Mouse (Mus musculus): ENCODE measurements around the gene Sap30l. TPM values are rescaled to one million over a fixed set of nuclear protein-coding genes. Genes with fewer than 3 reads are reported as not detected.

Gene Sap30l
- total RNA-seq, 1 experiment = 29.2 TPM

DNA sequence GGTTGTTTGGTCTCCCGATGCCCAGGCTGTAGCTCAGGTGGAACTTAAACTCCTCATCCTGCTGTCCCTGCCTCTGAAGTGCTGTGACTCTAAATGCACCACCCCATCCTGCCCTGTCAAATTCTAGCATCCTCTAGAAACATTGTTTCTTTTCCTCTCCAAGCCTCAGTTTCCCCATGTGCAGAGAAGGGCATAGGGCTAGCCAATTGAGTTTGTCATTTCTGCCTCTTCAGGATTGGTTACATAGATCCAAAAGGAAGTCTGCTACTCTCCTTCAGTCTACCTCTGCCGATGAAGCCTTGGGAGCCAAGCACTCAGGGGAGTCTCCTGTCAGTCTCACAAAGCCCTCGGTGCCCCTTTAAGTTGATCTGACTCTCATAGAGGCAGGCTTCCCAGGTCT lies 34.5 kb downstream of the Sap30l start:
- H3K9me3 ChIP-seq (ENCODE audit: control insufficient read depth, insufficient read depth, low read depth, low read length) = no peaks in the 10 kb centered on the region
- no peak for DNase-seq (ENCODE audit: low read depth, low spot score)
- no peak for TF ChIP-seq MAFK (IDR thresholded peaks at IDR 0.05; ENCODE audit: insufficient read depth, low read depth, low read length)
- TF ChIP-seq ZNF384 (IDR thresholded peaks at IDR 0.05; ENCODE audit: low read depth, low read length) = no peak
- no peak for TF ChIP-seq HCFC1 (IDR thresholded peaks at IDR 0.05; ENCODE audit: borderline replicate concordance, insufficient read depth, low read length)
- no peak for TF ChIP-seq ZC3H11A (IDR thresholded peaks at IDR 0.05; ENCODE audit: borderline replicate concordance, low read depth, low read length)
- TF ChIP-seq CHD2 (IDR thresholded peaks at IDR 0.05; ENCODE audit: low read depth, low read length) = no peak
- H3K4me3 ChIP-seq (ENCODE audit: insufficient read depth in 1 of 2, low read depth in 1 of 2, low read length in 2 of 2, poor library complexity in 1 of 2, severe bottlenecking in 1 of 2) = no peak overlapping the region
- H3K27ac ChIP-seq (ENCODE audit: insufficient read depth, low read depth, low read length, poor library complexity, severe bottlenecking) = no peak overlapping the region
- peaks cover 1 to 7% of the 10 kb centered on the region in 2 experiments; a peak in 2 of 4 replicates for H3K4me1 ChIP-seq (ENCODE audit: control insufficient read depth in 2 of 2, insufficient read depth in 2 of 2, low read length in 2 of 2, poor library complexity in 1 of 2)
- H3K36me3 ChIP-seq (ENCODE audit: control insufficient read depth, insufficient read depth, low read length, poor library complexity, severe bottlenecking) = no peaks in the 10 kb centered on the region
- H3K9ac ChIP-seq (ENCODE audit: insufficient read depth, low read depth, low read length, poor library complexity, severe bottlenecking) = no peak overlapping the region
- in situ Hi-C loops (cut with MboI; ENCODE audit: low sequenced_read_pairs in 2 of 2, unreplicated experiment in 2 of 2) = no loop called here

GRCm38 (mm10) chr11:57836401-57836800 lies 35.0 kb downstream of the Sap30l start:
- no peak for DNase-seq (ENCODE audit: low read depth, low spot score)
- no peak overlapping the region for H3K9ac ChIP-seq (ENCODE audit: insufficient read depth, low read depth, low read length, poor library complexity, severe bottlenecking)
- no peak overlapping the region for H3K4me3 ChIP-seq (ENCODE audit: insufficient read depth in 1 of 2, low read depth in 1 of 2, low read length in 2 of 2, poor library complexity in 1 of 2, severe bottlenecking in 1 of 2)
- peaks cover 1 to 7% of the 10 kb centered on the region in 2 experiments; a peak in 2 of 4 replicates for H3K4me1 ChIP-seq (ENCODE audit: control insufficient read depth in 2 of 2, insufficient read depth in 2 of 2, low read length in 2 of 2, poor library complexity in 1 of 2)
- H3K27ac ChIP-seq (ENCODE audit: insufficient read depth, low read depth, low read length, poor library complexity, severe bottlenecking) = no peak overlapping the region
- no peaks in the 10 kb centered on the region for H3K9me3 ChIP-seq (ENCODE audit: control insufficient read depth, insufficient read depth, low read depth, low read length)
- TF ChIP-seq HCFC1 (IDR thresholded peaks at IDR 0.05; ENCODE audit: borderline replicate concordance, insufficient read depth, low read length) = no peak
- no peak for TF ChIP-seq ZNF384 (IDR thresholded peaks at IDR 0.05; ENCODE audit: low read depth, low read length)
- TF ChIP-seq CHD2 (IDR thresholded peaks at IDR 0.05; ENCODE audit: low read depth, low read length) = no peak
- no peak for TF ChIP-seq MAFK (IDR thresholded peaks at IDR 0.05; ENCODE audit: insufficient read depth, low read depth, low read length)
- TF ChIP-seq ZC3H11A (IDR thresholded peaks at IDR 0.05; ENCODE audit: borderline replicate concordance, low read depth, low read length) = no peak
- H3K36me3 ChIP-seq (ENCODE audit: control insufficient read depth, insufficient read depth, low read length, poor library complexity, severe bottlenecking) = no peaks in the 10 kb centered on the region
- in situ Hi-C loops (cut with MboI; ENCODE audit: low sequenced_read_pairs in 2 of 2, unreplicated experiment in 2 of 2) = no loop called here

DNA sequence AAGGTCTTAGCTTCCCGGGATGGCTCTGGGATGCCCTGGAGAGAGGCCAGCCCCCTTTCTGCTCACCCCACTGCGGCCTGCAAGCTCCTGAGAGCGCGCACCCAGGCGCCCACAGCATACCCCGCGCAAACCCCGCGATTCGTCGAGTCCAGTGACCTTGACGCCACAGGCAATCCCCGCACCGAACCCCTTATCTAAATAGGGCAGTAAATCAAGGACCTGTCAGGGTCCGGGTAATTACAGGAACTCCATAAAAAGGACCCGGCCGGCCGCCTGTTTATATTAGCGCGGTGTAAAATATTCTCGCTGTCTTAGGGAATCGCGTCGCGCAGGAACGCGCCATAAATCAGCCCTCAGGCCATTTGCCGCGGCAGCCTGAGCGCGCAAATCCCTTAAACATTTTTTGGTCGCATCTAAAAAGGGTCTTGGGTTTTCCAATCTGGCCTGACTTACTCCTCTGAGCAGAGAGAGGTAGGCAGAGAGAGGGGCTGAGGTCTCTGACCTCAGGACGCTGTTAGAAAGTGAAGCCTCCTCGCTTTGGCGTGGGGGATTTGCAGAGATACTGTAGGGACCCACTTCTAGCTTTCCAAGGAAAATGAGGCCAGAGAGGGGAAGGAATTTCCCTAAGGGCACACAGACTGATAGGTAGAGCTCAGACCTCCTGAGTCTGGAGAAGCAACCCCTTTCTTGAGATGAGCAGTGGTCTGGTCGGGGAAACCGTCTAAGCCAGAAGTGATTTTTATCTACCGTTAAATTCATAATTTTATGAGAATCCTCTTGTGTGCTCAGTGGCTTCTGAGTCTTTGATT lies 35.6 kb downstream of the Sap30l start:
- no peak overlapping the region for H3K27ac ChIP-seq (ENCODE audit: insufficient read depth, low read depth, low read length, poor library complexity, severe bottlenecking)
- TF ChIP-seq ZC3H11A (IDR thresholded peaks at IDR 0.05; ENCODE audit: borderline replicate concordance, low read depth, low read length) (no peak), ZNF384 (IDR thresholded peaks at IDR 0.05; ENCODE audit: low read depth, low read length) (no peak), CHD2 (IDR thresholded peaks at IDR 0.05; ENCODE audit: low read depth, low read length) (no peak), HCFC1 (IDR thresholded peaks at IDR 0.05; ENCODE audit: borderline replicate concordance, insufficient read depth, low read length) (no peak), MAFK (IDR thresholded peaks at IDR 0.05; ENCODE audit: insufficient read depth, low read depth, low read length) (no peak)
- DNase-seq (ENCODE audit: low read depth, low spot score) = no peak
- H3K4me3 ChIP-seq (ENCODE audit: insufficient read depth in 1 of 2, low read depth in 1 of 2, low read length in 2 of 2, poor library complexity in 1 of 2, severe bottlenecking in 1 of 2) = peak overlapping the region in 1 of 2 experiments; percentile 1; a peak in 1 of 4 replicates
- H3K36me3 ChIP-seq (ENCODE audit: control insufficient read depth, insufficient read depth, low read length, poor library complexity, severe bottlenecking) = no peaks in the 10 kb centered on the region
- in situ Hi-C loops (cut with MboI; ENCODE audit: low sequenced_read_pairs in 2 of 2, unreplicated experiment in 2 of 2) = no loop called here
- no peaks in the 10 kb centered on the region for H3K9me3 ChIP-seq (ENCODE audit: control insufficient read depth, insufficient read depth, low read depth, low read length)
- no peak overlapping the region for H3K9ac ChIP-seq (ENCODE audit: insufficient read depth, low read depth, low read length, poor library complexity, severe bottlenecking)
- H3K4me1 ChIP-seq (ENCODE audit: control insufficient read depth in 2 of 2, insufficient read depth in 2 of 2, low read length in 2 of 2, poor library complexity in 1 of 2) = peaks cover 1 to 3% of the 10 kb centered on the region in 2 experiments; a peak in 2 of 4 replicates

DNA sequence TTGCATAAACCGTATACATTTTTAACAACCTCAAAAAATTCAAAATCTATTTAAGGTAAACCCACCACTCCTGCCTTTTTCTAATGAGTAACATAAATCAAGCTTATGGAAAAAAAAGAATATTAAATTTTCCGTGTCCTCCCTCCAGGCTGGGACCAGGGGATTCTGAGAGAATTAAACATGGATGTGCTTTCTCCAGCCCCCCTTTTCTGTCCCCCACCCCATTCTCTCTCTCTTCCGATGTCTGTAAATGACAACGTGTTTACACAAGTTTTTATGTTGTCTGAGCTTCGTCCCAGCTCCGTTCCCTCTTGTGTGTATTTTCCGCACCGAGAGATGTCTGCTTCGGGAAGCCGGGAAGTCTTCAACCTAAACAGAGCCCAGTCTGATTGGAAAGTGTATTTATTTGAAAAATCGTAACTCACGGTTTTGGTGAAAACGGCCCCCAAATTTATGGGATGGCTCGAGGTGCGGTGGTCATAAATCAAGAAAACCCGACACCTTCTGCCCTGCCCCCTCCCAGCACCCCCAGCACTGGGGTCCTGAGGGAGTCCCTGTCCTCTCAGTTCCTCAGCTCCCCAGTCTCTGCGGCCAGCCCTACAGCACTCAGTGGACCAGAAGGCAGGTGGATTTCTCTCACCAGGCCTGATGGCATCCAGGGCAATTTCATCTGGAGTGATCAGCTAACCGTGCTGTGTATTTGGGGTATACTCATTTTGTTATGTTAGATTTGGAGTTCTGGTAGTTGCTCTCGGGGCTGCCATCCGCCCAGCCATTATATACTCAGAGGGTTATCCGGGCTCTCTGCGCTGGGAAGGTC lies 36.6 kb downstream of the Sap30l start:
- Histone ChIP-seq H3K4me1 (ENCODE audit: control insufficient read depth in 2 of 2, insufficient read depth in 2 of 2, low read length in 2 of 2, poor library complexity in 1 of 2) (peaks cover 1 to 3% of the 10 kb centered on the region in 2 experiments; a peak in 1 of 4 replicates), H3K4me3 (ENCODE audit: insufficient read depth in 1 of 2, low read depth in 1 of 2, low read length in 2 of 2, poor library complexity in 1 of 2, severe bottlenecking in 1 of 2) (no peak overlapping the region), H3K9ac (ENCODE audit: insufficient read depth, low read depth, low read length, poor library complexity, severe bottlenecking) (no peak overlapping the region), H3K27ac (ENCODE audit: insufficient read depth, low read depth, low read length, poor library complexity, severe bottlenecking) (no peak overlapping the region), H3K9me3 (ENCODE audit: control insufficient read depth, insufficient read depth, low read depth, low read length) (no peaks in the 10 kb centered on the region), H3K36me3 (ENCODE audit: control insufficient read depth, insufficient read depth, low read length, poor library complexity, severe bottlenecking) (no peaks in the 10 kb centered on the region)
- DNase-seq (ENCODE audit: low read depth, low spot score) = no peak
- TF ChIP-seq HCFC1 (IDR thresholded peaks at IDR 0.05; ENCODE audit: borderline replicate concordance, insufficient read depth, low read length) (no peak), ZC3H11A (IDR thresholded peaks at IDR 0.05; ENCODE audit: borderline replicate concordance, low read depth, low read length) (no peak), ZNF384 (IDR thresholded peaks at IDR 0.05; ENCODE audit: low read depth, low read length) (no peak), CHD2 (IDR thresholded peaks at IDR 0.05; ENCODE audit: low read depth, low read length) (no peak), MAFK (IDR thresholded peaks at IDR 0.05; ENCODE audit: insufficient read depth, low read depth, low read length) (no peak)
- in situ Hi-C loops (cut with MboI; ENCODE audit: low sequenced_read_pairs in 2 of 2, unreplicated experiment in 2 of 2) = no loop called here
